Mouse (Mus musculus): Measurements from ENCODE around the gene Ascl5.
A peak's percentile ranks its signal among the peaks of the same experiment; 100 is the strongest.

The Ascl5 gene

GRCm38 (mm10) chr1:136061041-136061789 is 10.6 kb downstream of the Ascl5 start:
- Histone ChIP-seq H3K36me3 (ENCODE audit: insufficient read depth, low read length) (no peaks in the 10 kb centered on the region), H3K9me3 (ENCODE audit: low read length) (no peaks in the 10 kb centered on the region), H3K4me3 (replicated peaks; ENCODE audit: low read length) (no peak overlapping the region), H3K27me3 (ENCODE audit: insufficient read depth, low read length) (peaks cover 32% of the 10 kb centered on the region), H3K4me1 (replicated peaks; ENCODE audit: low read depth, low read length) (no peaks in the 10 kb centered on the region; the same call in 1 of the 2 replicates)
- TF ChIP-seq POU5F1 (IDR thresholded peaks at IDR 0.05; ENCODE audit: borderline replicate concordance, low read length) (no peak), NANOG (IDR thresholded peaks at IDR 0.05; ENCODE audit: borderline replicate concordance, low read length) (no peak), CTCF (conservative IDR thresholded peaks at IDR 0.05; ENCODE audit: low read length) (no peak)

GRCm38 (mm10) chr1:136061790-136062141 is 11.2 kb downstream of the Ascl5 start:
- H3K36me3 ChIP-seq (ENCODE audit: insufficient read depth, low read length), result no peaks in the 10 kb centered on the region
- no peaks in the 10 kb centered on the region for H3K9me3 ChIP-seq (ENCODE audit: low read length)
- H3K27me3 ChIP-seq (ENCODE audit: insufficient read depth, low read length), result peaks cover 32% of the 10 kb centered on the region
- H3K4me3 ChIP-seq (replicated peaks; ENCODE audit: low read length), result no peak overlapping the region
- TF ChIP-seq CTCF (conservative IDR thresholded peaks at IDR 0.05; ENCODE audit: low read length), result no peak
- TF ChIP-seq NANOG (IDR thresholded peaks at IDR 0.05; ENCODE audit: borderline replicate concordance, low read length), result no peak
- no peak for TF ChIP-seq POU5F1 (IDR thresholded peaks at IDR 0.05; ENCODE audit: borderline replicate concordance, low read length)
- no peaks in the 10 kb centered on the region; the same call in 1 of the 2 replicates for H3K4me1 ChIP-seq (replicated peaks; ENCODE audit: low read depth, low read length)

GRCm38 (mm10) chr1:136063991-136064390 is 13.4 kb downstream of the Ascl5 start:
- Histone ChIP-seq H3K36me3 (ENCODE audit: insufficient read depth, low read length) (no peaks in the 10 kb centered on the region), H3K9me3 (ENCODE audit: low read length) (no peaks in the 10 kb centered on the region), H3K27me3 (ENCODE audit: insufficient read depth, low read length) (peaks cover 35% of the 10 kb centered on the region), H3K4me3 (replicated peaks; ENCODE audit: low read length) (no peak overlapping the region), H3K4me1 (replicated peaks; ENCODE audit: low read depth, low read length) (no peaks in the 10 kb centered on the region; the same call in 1 of the 2 replicates)
- TF ChIP-seq NANOG (IDR thresholded peaks at IDR 0.05; ENCODE audit: borderline replicate concordance, low read length) (no peak), CTCF (conservative IDR thresholded peaks at IDR 0.05; ENCODE audit: low read length) (no peak), POU5F1 (IDR thresholded peaks at IDR 0.05; ENCODE audit: borderline replicate concordance, low read length) (no peak)

DNA sequence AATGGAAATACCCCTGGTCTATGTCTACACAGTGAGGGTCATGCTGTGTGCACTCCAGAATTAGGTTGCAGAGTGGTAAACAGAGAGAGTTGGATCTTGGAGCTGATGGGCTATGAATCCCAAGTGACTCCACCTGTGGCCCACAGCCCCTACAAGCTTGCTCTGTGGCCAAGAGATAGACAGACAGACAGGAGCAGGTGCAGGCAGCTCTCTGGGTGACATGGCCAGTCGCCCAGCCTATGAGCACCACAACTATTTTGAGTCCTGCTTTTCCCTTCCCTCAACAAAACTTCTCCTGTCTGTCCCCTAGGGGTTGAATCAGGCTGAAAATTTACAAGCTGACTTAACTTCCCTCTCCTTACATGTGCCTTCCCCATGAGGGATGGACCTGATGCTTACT is 16.0 kb downstream of the Ascl5 start:
- Histone ChIP-seq H3K4me3 (replicated peaks; ENCODE audit: low read length) (no peak overlapping the region), H3K27me3 (ENCODE audit: insufficient read depth, low read length) (peaks cover 23% of the 10 kb centered on the region), H3K36me3 (ENCODE audit: insufficient read depth, low read length) (no peaks in the 10 kb centered on the region), H3K9me3 (ENCODE audit: low read length) (no peaks in the 10 kb centered on the region), H3K4me1 (replicated peaks; ENCODE audit: low read depth, low read length) (no peaks in the 10 kb centered on the region)
- no peak for TF ChIP-seq NANOG (IDR thresholded peaks at IDR 0.05; ENCODE audit: borderline replicate concordance, low read length)
- TF ChIP-seq CTCF (conservative IDR thresholded peaks at IDR 0.05; ENCODE audit: low read length), result no peak
- no peak for TF ChIP-seq POU5F1 (IDR thresholded peaks at IDR 0.05; ENCODE audit: borderline replicate concordance, low read length)

DNA sequence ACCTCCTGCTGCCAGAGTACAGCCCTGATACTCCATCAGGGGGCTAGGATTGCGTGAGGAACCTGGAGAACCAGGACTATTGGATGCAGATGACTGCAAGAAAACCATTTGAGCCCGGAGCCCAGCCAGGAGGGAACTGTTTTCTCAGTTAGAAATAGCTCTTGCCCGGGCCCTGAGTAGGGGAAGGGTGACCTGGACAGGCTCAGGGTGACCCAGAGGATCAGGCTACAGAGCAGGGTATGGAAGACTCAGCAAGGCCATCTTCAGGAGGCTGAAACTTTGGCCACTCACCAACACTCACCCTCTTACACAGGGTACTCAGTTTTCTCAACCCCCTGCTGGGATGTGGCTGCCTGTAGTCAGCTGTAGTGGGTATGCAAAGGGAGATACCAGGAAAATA is 17.0 kb downstream of the Ascl5 start:
- Histone ChIP-seq H3K27me3 (ENCODE audit: insufficient read depth, low read length) (peaks cover 22% of the 10 kb centered on the region), H3K9me3 (ENCODE audit: low read length) (no peaks in the 10 kb centered on the region), H3K4me1 (replicated peaks; ENCODE audit: low read depth, low read length) (no peaks in the 10 kb centered on the region), H3K36me3 (ENCODE audit: insufficient read depth, low read length) (no peaks in the 10 kb centered on the region), H3K4me3 (replicated peaks; ENCODE audit: low read length) (no peak overlapping the region)
- TF ChIP-seq CTCF (conservative IDR thresholded peaks at IDR 0.05; ENCODE audit: low read length), result no peak

DNA sequence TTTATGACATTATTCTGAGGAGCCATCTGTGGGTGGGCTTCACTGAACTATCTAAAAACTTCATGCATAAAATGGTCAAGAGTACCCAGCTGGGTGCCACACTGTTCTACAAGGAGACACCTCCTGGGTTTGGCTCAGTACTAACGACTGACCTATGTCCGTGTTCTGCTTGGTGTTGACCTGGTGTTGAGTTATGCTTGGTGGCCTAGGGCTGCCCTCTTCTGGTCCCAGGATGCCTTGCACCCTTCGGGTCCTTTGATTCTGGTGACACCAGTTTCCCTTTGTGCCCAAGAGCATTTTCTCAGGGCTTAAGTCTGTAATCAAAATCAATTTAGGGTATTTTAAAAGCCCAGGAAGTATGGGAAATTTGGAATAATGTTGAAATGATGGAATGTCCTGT is 25.5 kb downstream of the Ascl5 start:
- Histone ChIP-seq H3K4me3 (replicated peaks; ENCODE audit: low read length) (no peak overlapping the region), H3K36me3 (ENCODE audit: insufficient read depth, low read length) (no peaks in the 10 kb centered on the region), H3K4me1 (replicated peaks; ENCODE audit: low read depth, low read length) (no peaks in the 10 kb centered on the region), H3K9me3 (ENCODE audit: low read length) (no peaks in the 10 kb centered on the region), H3K27me3 (ENCODE audit: insufficient read depth, low read length) (peaks cover 15% of the 10 kb centered on the region)
- TF ChIP-seq NANOG (IDR thresholded peaks at IDR 0.05; ENCODE audit: borderline replicate concordance, low read length) (no peak), CTCF (conservative IDR thresholded peaks at IDR 0.05; ENCODE audit: low read length) (peak; percentile 54)

DNA sequence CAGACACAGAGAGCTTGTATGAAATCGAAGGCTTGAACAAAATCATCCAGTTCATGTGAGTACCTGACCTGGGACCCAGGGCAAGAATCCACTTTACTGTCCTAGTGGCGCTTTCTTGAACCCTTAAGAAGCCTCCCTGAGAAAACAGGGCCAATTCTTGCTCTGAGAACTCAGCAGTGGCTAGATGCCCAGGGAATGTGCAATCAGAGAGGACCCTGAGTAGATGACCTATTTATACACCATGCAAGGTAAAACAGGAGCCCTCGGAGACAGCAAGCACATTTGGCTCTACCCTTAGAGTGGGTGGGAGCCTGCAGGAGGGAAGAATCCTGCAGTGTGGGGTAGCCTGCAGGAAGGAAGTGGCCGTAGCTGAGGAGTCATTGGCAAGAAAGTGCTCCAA is 27.1 kb downstream of the Ascl5 start:
- TF ChIP-seq NANOG (IDR thresholded peaks at IDR 0.05; ENCODE audit: borderline replicate concordance, low read length), result no peak
- TF ChIP-seq CTCF (conservative IDR thresholded peaks at IDR 0.05; ENCODE audit: low read length), result no peak
- TF ChIP-seq POU5F1 (IDR thresholded peaks at IDR 0.05; ENCODE audit: borderline replicate concordance, low read length), result no peak
- H3K4me1 ChIP-seq (replicated peaks; ENCODE audit: low read depth, low read length), result no peaks in the 10 kb centered on the region
- no peak overlapping the region for H3K4me3 ChIP-seq (replicated peaks; ENCODE audit: low read length)
- peaks cover 15% of the 10 kb centered on the region for H3K27me3 ChIP-seq (ENCODE audit: insufficient read depth, low read length)
- no peaks in the 10 kb centered on the region for H3K9me3 ChIP-seq (ENCODE audit: low read length)
- no peaks in the 10 kb centered on the region for H3K36me3 ChIP-seq (ENCODE audit: insufficient read depth, low read length)

DNA sequence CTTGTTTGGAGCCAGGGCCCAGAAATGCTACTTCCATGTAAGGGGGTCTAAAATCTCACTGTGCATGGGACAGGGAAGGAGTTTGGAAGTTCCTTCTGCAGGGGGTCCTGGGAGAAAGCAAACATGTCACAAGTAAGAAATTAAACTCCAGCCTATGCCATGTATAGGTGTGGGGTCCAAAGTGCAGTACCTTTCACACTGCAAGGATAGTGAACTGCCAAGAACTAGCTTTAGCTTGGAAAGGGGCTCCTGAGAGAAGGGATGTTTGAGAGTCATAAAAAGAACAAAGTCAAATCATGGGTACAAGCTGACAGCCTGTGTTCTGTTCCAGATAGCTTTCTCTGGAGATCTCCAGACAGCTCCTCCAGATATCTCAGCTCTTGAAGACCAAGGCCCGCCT is 30.6 kb downstream of the Ascl5 start:
- H3K4me1 ChIP-seq (replicated peaks; ENCODE audit: low read depth, low read length), result no peaks in the 10 kb centered on the region
- no peaks in the 10 kb centered on the region for H3K36me3 ChIP-seq (ENCODE audit: insufficient read depth, low read length)
- H3K27me3 ChIP-seq (ENCODE audit: insufficient read depth, low read length), result peaks cover 26% of the 10 kb centered on the region
- no peak for TF ChIP-seq NANOG (IDR thresholded peaks at IDR 0.05; ENCODE audit: borderline replicate concordance, low read length)
- TF ChIP-seq CTCF (conservative IDR thresholded peaks at IDR 0.05; ENCODE audit: low read length), result no peak
- TF ChIP-seq POU5F1 (IDR thresholded peaks at IDR 0.05; ENCODE audit: borderline replicate concordance, low read length), result no peak
- no peak overlapping the region for H3K4me3 ChIP-seq (replicated peaks; ENCODE audit: low read length)
- no peaks in the 10 kb centered on the region for H3K9me3 ChIP-seq (ENCODE audit: low read length)

All from E14TG2a.4 (cell line).